Mouse (Mus musculus) liver, adult 2 months (tissue): ENCODE data around the gene Speg.

ENCODE experiments used
- CTCF ChIP-seq: fragments of 200-500 bp; IDR thresholded peaks from 2 replicates; pipeline ENCODE4 v1.5.1; 2011; ENCODE audit warnings: low read depth, low read length, control low read depth
- POLR2A ChIP-seq: fragments of 200-500 bp; IDR thresholded peaks from 2 replicates; pipeline ENCODE4 v1.6.1; 2011; ENCODE audit warnings: low read length, control low read depth; ENCODE audit not compliant: insufficient read depth; ENCODE audit errors: extremely low read depth

- no peak for TF ChIP-seq CTCF
- TF ChIP-seq POLR2A: no peak
Measured at GRCm38 (mm10) chr1:75422216-75422822, 47.2 kb downstream of the Speg start.
